Mouse (Mus musculus): Measurements from ENCODE around the gene Dnpep. TPM values are rescaled to one million over a fixed set of nuclear protein-coding genes. Genes with fewer than 3 reads are reported as not detected.

Gene Dnpep
- total RNA-seq, 1 experiment from 2014 or later: 37.5 TPM

- ATAC-seq (replicated peaks; ENCODE audit: low read depth, poor library complexity, severe bottlenecking): peak; percentile 83
These were observed 40.3 kb downstream of the Dnpep start for GRCm38 (mm10) chr1:75277195-75278188.

- ATAC-seq (replicated peaks; ENCODE audit: low read depth, poor library complexity, severe bottlenecking): no peak
These were observed 53.5 kb downstream of the Dnpep start, which contains the start of gene Ptprn for GRCm38 (mm10) chr1:75264091-75264880. Gene Ptprn (minus strand): TSS chr1:75264502.

- ATAC-seq (replicated peaks; ENCODE audit: low read depth, poor library complexity, severe bottlenecking): peak; percentile 93
These were observed 54.5 kb downstream of the Dnpep start for GRCm38 (mm10) chr1:75262969-75263951.

- no peak for ATAC-seq (replicated peaks; ENCODE audit: low read depth, poor library complexity, severe bottlenecking)
These were observed 56.5 kb downstream of the Dnpep start for GRCm38 (mm10) chr1:75261278-75261677.

Other genes starting within 250 kb of the Dnpep start
- 2.7 and 6.6 TPM in 2 replicates for gene Nhej1, start 192.8 kb downstream of the Dnpep start, total RNA-seq (2017)
- gene Slc23a3, start 184.1 kb downstream of the Dnpep start, total RNA-seq (2017): not detected in 2 replicates
- gene Cnppd1, start 175.3 kb downstream of the Dnpep start, total RNA-seq (2017): 37.0 and 38.3 TPM in 2 replicates
- gene Retreg2, start 175.2 kb downstream of the Dnpep start, total RNA-seq (2017): 45.8 and 60.1 TPM in 2 replicates
- gene Zfand2b, start 149.3 kb downstream of the Dnpep start, total RNA-seq (2017): 12.7 and 21.8 TPM in 2 replicates
- 17.8 and 22.9 TPM in 2 replicates for gene Abcb6, start 137.6 kb downstream of the Dnpep start, total RNA-seq (2017)
- gene Ankzf1, start 125.8 kb downstream of the Dnpep start, total RNA-seq (2017): 13.1 and 17.3 TPM in 2 replicates
- 6.8 and 8.5 TPM in 2 replicates for gene Atg9a, start 125.8 kb downstream of the Dnpep start, total RNA-seq (2017)
- gene Glb1l, start 107.2 kb downstream of the Dnpep start, total RNA-seq (2017): 7.5 and 13.1 TPM in 2 replicates
- 60.9 and 92.2 TPM in 2 replicates for gene Stk16, start 107.2 kb downstream of the Dnpep start, total RNA-seq (2017)
- gene Tuba4a, start 98.1 kb downstream of the Dnpep start, total RNA-seq (2017): 156 and 186 TPM in 2 replicates
- gene A630095N17Rik, start 85.9 kb downstream of the Dnpep start, total RNA-seq (2017): 1.1 TPM in 1 of 2 replicates, not detected in the other
- gene Dnajb2, start 81.6 kb downstream of the Dnpep start, total RNA-seq (2017): 5.9 and 9.5 TPM in 2 replicates
- 0.14 TPM in 1 of 2 replicates, not detected in the other for gene Ptprn, start 53.5 kb downstream of the Dnpep start, total RNA-seq (2017)
- not detected in 2 replicates for gene Resp18, start 39.6 kb downstream of the Dnpep start, total RNA-seq (2017)
- gene Des, start 42.3 kb upstream of the Dnpep start, total RNA-seq (2017): not detected in 2 replicates
- not detected in 2 replicates for gene Speg, start 57.3 kb upstream of the Dnpep start, total RNA-seq (2017)
- 61.7 and 73.9 TPM in 2 replicates for gene Gmppa, start 117.9 kb upstream of the Dnpep start, total RNA-seq (2017)
- gene Asic4, start 132.4 kb upstream of the Dnpep start, total RNA-seq (2017): not detected in 2 replicates
- 0.92 and 2.1 TPM in 2 replicates for gene Chpf, start 161.3 kb upstream of the Dnpep start, total RNA-seq (2017)
- 0.32 TPM in 1 of 2 replicates, not detected in the other for gene Tmem198, start 161.5 kb upstream of the Dnpep start, total RNA-seq (2017)
- gene Obsl1, start 188.5 kb upstream of the Dnpep start, total RNA-seq (2017): 1.4 and 2.7 TPM in 2 replicates
- gene Inha, start 189.1 kb upstream of the Dnpep start, total RNA-seq (2017): not detected in 2 replicates
- 15.1 and 19.5 TPM in 2 replicates for gene Stk11ip, start 203.5 kb upstream of the Dnpep start, total RNA-seq (2017)
- under 0.01 TPM in 1 of 2 replicates, not detected in the other for gene Slc4a3, start 228.3 kb upstream of the Dnpep start, total RNA-seq (2017)